Mouse (Mus musculus): Measurements from ENCODE around the gene Dnaja1. TPM values are rescaled to one million over a fixed set of nuclear protein-coding genes. Genes with fewer than 3 reads are reported as not detected.

Gene Dnaja1
- total RNA-seq, 2 experiments from 2014 or later = 141 to 570 TPM

Other genes starting within 250 kb of the Dnaja1 start
- not detected in 2 replicates for gene Tmem215, start 250.0 kb upstream of the Dnaja1 start, total RNA-seq (2014; fragmentation: Nextera tagmentation)
- gene Tmem215, start 250.0 kb upstream of the Dnaja1 start, total RNA-seq (2017) = not detected in 2 replicates
- 9.3 and 15.6 TPM in 2 replicates for gene Aptx, start 19.0 kb upstream of the Dnaja1 start, total RNA-seq (2014; fragmentation: Nextera tagmentation)
- 14.5 and 16.2 TPM in 2 replicates for gene Aptx, start 19.0 kb upstream of the Dnaja1 start, total RNA-seq (2017)
- gene Smu1, start 35.8 kb downstream of the Dnaja1 start, total RNA-seq (2014; fragmentation: Nextera tagmentation) = 78.1 and 94.5 TPM in 2 replicates
- gene Smu1, start 35.8 kb downstream of the Dnaja1 start, total RNA-seq (2017) = 145 and 151 TPM in 2 replicates
- 30.8 and 35.1 TPM in 2 replicates for gene B4galt1, start 131.9 kb downstream of the Dnaja1 start, total RNA-seq (2014; fragmentation: Nextera tagmentation)
- gene B4galt1, start 131.9 kb downstream of the Dnaja1 start, total RNA-seq (2017) = 14.4 and 20.5 TPM in 2 replicates
- gene Spink4, start 197.9 kb downstream of the Dnaja1 start, total RNA-seq (2014; fragmentation: Nextera tagmentation) = not detected in 2 replicates
- not detected in 2 replicates for gene Spink4, start 197.9 kb downstream of the Dnaja1 start, total RNA-seq (2017)
- gene Bag1, start 226.1 kb downstream of the Dnaja1 start, total RNA-seq (2014; fragmentation: Nextera tagmentation) = 224 and 246 TPM in 2 replicates
- 650 and 683 TPM in 2 replicates for gene Bag1, start 226.1 kb downstream of the Dnaja1 start, total RNA-seq (2017)
- gene Chmp5, start 226.3 kb downstream of the Dnaja1 start, total RNA-seq (2014; fragmentation: Nextera tagmentation) = 24.2 and 31.7 TPM in 2 replicates
- gene Chmp5, start 226.3 kb downstream of the Dnaja1 start, total RNA-seq (2017) = 74.8 and 110 TPM in 2 replicates
- 75.8 and 103 TPM in 2 replicates for gene Nfx1, start 248.8 kb downstream of the Dnaja1 start, total RNA-seq (2014; fragmentation: Nextera tagmentation)
- gene Nfx1, start 248.8 kb downstream of the Dnaja1 start, total RNA-seq (2017) = 74.3 and 77.6 TPM in 2 replicates